Mouse (Mus musculus) MEL (cell line): ENCODE results near the gene Adtrp. TPM values are rescaled to one million over a fixed set of nuclear protein-coding genes. Genes with fewer than 3 reads are reported as not detected.

ENCODE experiments used
- DNase-seq: peaks from one replicate; pipeline ENCODE4 v3.0.0; 2011; ENCODE audit warnings: low read depth, low spot score
- H3K27ac ChIP-seq: 2 replicates; pipeline ENCODE4 v1.5.1; 2012; ENCODE audit warnings: low read depth, mild to moderate bottlenecking, control low read depth, low read length, moderate library complexity; ENCODE audit not compliant: control insufficient read depth
- H3K27me3 ChIP-seq, 2 experiments: fragments of 150-350 bp in 1 of 2; sonication (generic) in 1 of 2; 2 replicates each; pipeline ENCODE4 v1.6.1; 2012; ENCODE audit warnings: low read length in 2 of 2, mild to moderate bottlenecking in 2 of 2, improper control_type of control experiment in 1 of 2, moderate library complexity in 1 of 2; ENCODE audit not compliant: insufficient read depth in 2 of 2, control insufficient read depth in 1 of 2
- H3K36me3 ChIP-seq, 2 experiments: 2 replicates each; pipeline ENCODE4 v1.6.1; 2012 to 2014; ENCODE audit warnings: low read length in 2 of 2, improper control_type of control experiment in 1 of 2, inconsistent platforms in 1 of 2, mild to moderate bottlenecking in 1 of 2; ENCODE audit not compliant: insufficient read depth in 2 of 2, control insufficient read depth in 1 of 2
- H3K4me1 ChIP-seq, 2 experiments: fragments of 150-350 bp in 1 of 2; sonication (generic) in 1 of 2; 2 replicates each; pipeline ENCODE4 v1.6.1; 2012; ENCODE audit warnings: low read length in 2 of 2, improper control_type of control experiment in 1 of 2, mild to moderate bottlenecking in 1 of 2; ENCODE audit not compliant: insufficient read depth in 2 of 2, control insufficient read depth in 1 of 2
- H3K4me3 ChIP-seq, 2 experiments: fragments of 150-350 bp in 1 of 2; sonication (generic) in 1 of 2; 2 replicates each; pipeline ENCODE4 v1.5.1; 2012; ENCODE audit warnings: low read depth in 2 of 2, low read length in 2 of 2, mild to moderate bottlenecking in 2 of 2, moderate library complexity in 2 of 2, control low read depth in 1 of 2, improper control_type of control experiment in 1 of 2; ENCODE audit not compliant: control insufficient read depth in 1 of 2, insufficient read depth in 1 of 2
- H3K79me2 ChIP-seq: 2 replicates; pipeline ENCODE4 v1.6.1; 2012; ENCODE audit warnings: mild to moderate bottlenecking, low read length, moderate library complexity; ENCODE audit not compliant: control insufficient read depth, poor library complexity, insufficient read depth
- H3K9ac ChIP-seq: 2 replicates; pipeline ENCODE4 v1.6.1; 2012; ENCODE audit warnings: low read depth, mild to moderate bottlenecking, control low read depth, low read length, moderate library complexity; ENCODE audit not compliant: control insufficient read depth, poor library complexity, severe bottlenecking
- H3K9me3 ChIP-seq: fragments of 150-350 bp; sonication (generic); replicated peaks from 2 replicates; pipeline ENCODE4 v1.6.1; 2012; ENCODE audit warnings: mild to moderate bottlenecking, low read length, improper control_type of control experiment, moderate library complexity; ENCODE audit not compliant: insufficient read depth
- BHLHE40 ChIP-seq: IDR thresholded peaks from 2 replicates; pipeline ENCODE4 v1.6.1; 2012; ENCODE audit warnings: low read depth, mild to moderate bottlenecking, inconsistent platforms, low read length, improper control_type of control experiment, borderline replicate concordance
- ELF1 ChIP-seq: IDR thresholded peaks from 2 replicates; pipeline ENCODE4 v1.6.1; 2014; ENCODE audit warnings: low read depth, mild to moderate bottlenecking, inconsistent platforms, low read length, improper control_type of control experiment, moderate library complexity
- GABPA ChIP-seq: IDR thresholded peaks from 2 replicates; pipeline ENCODE4 v1.6.1; 2012; ENCODE audit warnings: low read depth, mild to moderate bottlenecking, inconsistent platforms, low read length, improper control_type of control experiment, moderate library complexity
- GATA1 ChIP-seq: IDR thresholded peaks from 2 replicates; pipeline ENCODE4 v1.6.1; 2011; ENCODE audit warnings: low read depth, low read length, improper control_type of control experiment
- MAFK ChIP-seq: IDR thresholded peaks from 2 replicates; pipeline ENCODE4 v1.6.1; 2011; ENCODE audit warnings: low read depth, mild to moderate bottlenecking, low read length, improper control_type of control experiment, borderline replicate concordance
- MAX ChIP-seq: IDR thresholded peaks from 2 replicates; pipeline ENCODE4 v1.6.1; 2011; ENCODE audit warnings: low read length, improper control_type of control experiment
- MEF2A ChIP-seq: IDR thresholded peaks from 2 replicates; pipeline ENCODE4 v1.6.1; 2014; ENCODE audit warnings: low read depth, mild to moderate bottlenecking, inconsistent platforms, low read length, improper control_type of control experiment; ENCODE audit not compliant: poor library complexity, insufficient replicate concordance, severe bottlenecking; ENCODE audit errors: extremely low read depth
- MXI1 ChIP-seq: IDR thresholded peaks from 2 replicates; pipeline ENCODE4 v1.6.1; 2011; ENCODE audit warnings: mild to moderate bottlenecking, low read depth, low read length, improper control_type of control experiment
- MYB ChIP-seq: IDR thresholded peaks from 2 replicates; pipeline ENCODE4 v1.6.1; 2011; ENCODE audit warnings: mild to moderate bottlenecking, low read depth, low read length, improper control_type of control experiment
- MYC ChIP-seq: IDR thresholded peaks from 2 replicates; pipeline ENCODE4 v1.6.1; 2011; ENCODE audit warnings: low read depth, mild to moderate bottlenecking, low read length, improper control_type of control experiment, moderate library complexity
- NELFE ChIP-seq: IDR thresholded peaks from 2 replicates; pipeline ENCODE4 v1.6.1; 2011; ENCODE audit warnings: low read depth, low read length, improper control_type of control experiment
- NRF1 ChIP-seq: IDR thresholded peaks from 2 replicates; pipeline ENCODE4 v1.6.1; 2014; ENCODE audit warnings: low read depth, mild to moderate bottlenecking, inconsistent platforms, low read length, improper control_type of control experiment, moderate library complexity; ENCODE audit not compliant: poor library complexity, insufficient read depth, severe bottlenecking
- POLR2A ChIP-seq, 2 experiments: IDR thresholded peaks; 2 replicates each; pipeline ENCODE4 v1.6.1; 2011 to 2012; ENCODE audit warnings: low read length in 2 of 2, mild to moderate bottlenecking in 2 of 2, control low read depth in 1 of 2, improper control_type of control experiment in 1 of 2, low read depth in 1 of 2, moderate library complexity in 1 of 2; ENCODE audit not compliant: control insufficient read depth in 1 of 2, insufficient read depth in 1 of 2, poor library complexity in 1 of 2
- RAD21 ChIP-seq: IDR thresholded peaks from 2 replicates; pipeline ENCODE4 v1.6.1; 2011; ENCODE audit warnings: mild to moderate bottlenecking, low read depth, low read length, improper control_type of control experiment
- RCOR1 ChIP-seq: IDR thresholded peaks from 2 replicates; pipeline ENCODE4 v1.6.1; 2012; ENCODE audit warnings: low read depth, mild to moderate bottlenecking, inconsistent platforms, low read length, improper control_type of control experiment
- SIN3A ChIP-seq: IDR thresholded peaks from 2 replicates; pipeline ENCODE4 v1.6.1; 2012; ENCODE audit warnings: low read length, improper control_type of control experiment, inconsistent platforms
- SMC3 ChIP-seq: IDR thresholded peaks from 2 replicates; pipeline ENCODE4 v1.6.1; 2011; ENCODE audit warnings: low read depth, low read length, improper control_type of control experiment
- TBP ChIP-seq: IDR thresholded peaks from 2 replicates; pipeline ENCODE4 v1.8.0; 2011; ENCODE audit warnings: low read depth, low read length, improper control_type of control experiment
- USF2 ChIP-seq, 2 experiments: IDR thresholded peaks; 2 replicates each; pipeline ENCODE4 v1.6.1; 2011 to 2012; ENCODE audit warnings: improper control_type of control experiment in 2 of 2, low read length in 2 of 2, borderline replicate concordance in 1 of 2, inconsistent platforms in 1 of 2, low read depth in 1 of 2, mild to moderate bottlenecking in 1 of 2; ENCODE audit not compliant: insufficient read depth in 1 of 2
- ZKSCAN1 ChIP-seq: IDR thresholded peaks from 2 replicates; pipeline ENCODE4 v1.6.1; 2012; ENCODE audit warnings: low read depth, mild to moderate bottlenecking, inconsistent platforms, low read length, improper control_type of control experiment, moderate library complexity
- ZMIZ1 ChIP-seq: IDR thresholded peaks from 2 replicates; pipeline ENCODE4 v1.6.1; 2012; ENCODE audit warnings: low read depth, mild to moderate bottlenecking, inconsistent platforms, low read length, improper control_type of control experiment, moderate library complexity
- ZNF384 ChIP-seq: IDR thresholded peaks from 2 replicates; pipeline ENCODE4 v1.6.1; 2012; ENCODE audit warnings: low read depth, mild to moderate bottlenecking, inconsistent platforms, low read length, improper control_type of control experiment
- polyA plus RNA-seq, 2 experiments: library from polyadenylated mRNA; stranded (reverse) in 1 of 2; unstranded in 1 of 2; fragments of >175 nt in 1 of 2; fragments of >200 nt in 1 of 2; gene quantifications; 2 replicates each; pipeline versions ENCODE4 v1.2.1 to v1.2.4; 2012; ENCODE audit warnings: low replicate concordance in 2 of 2, low read depth in 1 of 2; ENCODE audit not compliant: insufficient read length in 2 of 2, insufficient read depth in 1 of 2, missing spikeins in 1 of 2
- total RNA-seq: library from RNA; depleted of rRNA; stranded (reverse); fragments of 300-350 nt; gene quantifications from 2 replicates; pipeline ENCODE4 v1.2.3, GENCODE M21; 2012

The Adtrp gene
- total and polyA plus RNA-seq, 3 experiments: not detected

GRCm38 (mm10) chr13:41872161-41872562 lies 24.7 kb upstream of the Adtrp start:
- H3K27me3 ChIP-seq: no peaks in the 10 kb centered on the region
- DNase-seq: no peak
- H3K4me3 ChIP-seq: no peak overlapping the region
- no peak for TF ChIP-seq ZKSCAN1
- TF ChIP-seq USF2 (IDR thresholded peaks at IDR 0.05; ENCODE audit: borderline replicate concordance in 1 of 2, insufficient read depth in 1 of 2, low read depth in 1 of 2, low read length in 2 of 2): no peak
- no peak for TF ChIP-seq NRF1
- TF ChIP-seq BHLHE40: no peak
- no peak for TF ChIP-seq RCOR1
- TF ChIP-seq, all 39 proteins: peak for 0
- Histone ChIP-seq H3K79me2 (no peaks in the 10 kb centered on the region), H3K36me3 (no peaks in the 10 kb centered on the region), H3K27ac (no peak overlapping the region), H3K4me1 (no peaks in the 10 kb centered on the region), H3K9me3 (no peaks in the 10 kb centered on the region), H3K9ac (no peak overlapping the region)

DNA sequence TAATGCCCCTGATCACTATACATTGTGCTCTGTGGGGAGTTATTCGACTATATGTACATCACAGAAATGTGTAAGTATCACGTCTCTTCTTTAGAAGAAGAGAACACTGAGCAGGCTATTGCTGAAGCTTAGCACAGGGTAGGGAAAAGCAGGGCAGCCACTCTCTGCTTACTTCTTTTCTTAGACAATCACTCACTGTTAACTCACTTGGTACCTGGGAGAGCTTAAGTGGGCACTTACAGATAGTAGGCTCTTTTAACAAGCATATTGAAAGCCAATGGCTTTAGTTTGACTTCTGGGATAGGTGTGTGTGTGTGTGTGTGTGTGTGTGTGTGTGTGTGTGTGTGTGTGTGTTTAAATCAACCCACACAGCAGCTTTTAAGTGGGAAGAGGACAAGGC lies 20.0 kb upstream of the Adtrp start:
- H3K27me3 ChIP-seq: no peaks in the 10 kb centered on the region
- DNase-seq: no peak
- no peak overlapping the region for H3K9ac ChIP-seq
- no peaks in the 10 kb centered on the region for H3K9me3 ChIP-seq
- H3K79me2 ChIP-seq: no peaks in the 10 kb centered on the region
- no peak for TF ChIP-seq SMC3
- no peak for TF ChIP-seq ZMIZ1
- TF ChIP-seq GATA1: no peak
- no peak for TF ChIP-seq POLR2A (IDR thresholded peaks at IDR 0.05; ENCODE audit: control insufficient read depth in 1 of 2, insufficient read depth in 1 of 2, low read depth in 1 of 2, low read length in 2 of 2, poor library complexity in 1 of 2)
- no peak for TF ChIP-seq RAD21
- TF ChIP-seq MAFK: no peak
- no peak for TF ChIP-seq MAX
- no peak for TF ChIP-seq NRF1
- no peak for TF ChIP-seq ZNF384
- TF ChIP-seq NELFE: no peak
- TF ChIP-seq MYC: no peak
- no peak for TF ChIP-seq SIN3A
- no peak for TF ChIP-seq GABPA
- TF ChIP-seq TBP: no peak
- no peak for TF ChIP-seq MEF2A
- TF ChIP-seq ELF1: no peak
- no peak for TF ChIP-seq USF2 (IDR thresholded peaks at IDR 0.05; ENCODE audit: borderline replicate concordance in 1 of 2, insufficient read depth in 1 of 2, low read depth in 1 of 2, low read length in 2 of 2)
- TF ChIP-seq RCOR1: no peak
- TF ChIP-seq MXI1: no peak
- TF ChIP-seq MYB: no peak
- no peaks in the 10 kb centered on the region for H3K36me3 ChIP-seq
- H3K4me1 ChIP-seq: no peaks in the 10 kb centered on the region
- no peak overlapping the region for H3K4me3 ChIP-seq
- H3K27ac ChIP-seq: no peak overlapping the region
